Mouse (Mus musculus): ENCODE data around the gene Nipal1. TPM values are rescaled to one million over a fixed set of nuclear protein-coding genes. Genes with fewer than 3 reads are reported as not detected.

The Nipal1 gene
- polyA plus RNA-seq, 2 experiments: 2.4 to 16.5 TPM

DNA sequence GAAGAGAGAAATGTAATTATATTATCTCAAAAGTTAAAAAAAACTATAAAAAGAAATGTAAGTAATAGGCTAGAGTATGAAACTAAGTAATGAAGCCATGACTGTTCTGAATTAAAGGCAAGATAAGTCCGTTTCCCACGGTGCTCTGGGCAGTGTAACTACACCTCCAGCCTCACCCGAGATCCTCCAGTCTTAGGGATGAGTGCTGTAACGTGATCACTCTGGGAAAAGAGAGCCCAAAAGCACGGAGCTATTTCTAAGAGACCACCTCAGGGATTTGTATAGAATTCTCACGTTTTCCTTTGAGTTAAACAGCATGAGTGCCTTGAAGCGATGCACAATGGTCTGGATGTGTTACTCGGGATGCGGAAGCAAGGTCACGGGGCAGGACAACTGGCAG is 58.5 kb downstream of the Nipal1 start:
- ATAC-seq (ENCODE audit: low FRiP score, low read depth) (0 out of 2 replicates have a peak, but pooled peaks have one; percentile 31), DNase-seq (ENCODE audit: low spot score) (no peak)
- H3K27ac ChIP-seq (replicated peaks; ENCODE audit: low read depth, low read length): no peak overlapping the region
- H3K4me2 ChIP-seq (replicated peaks; ENCODE audit: low read depth, low read length, severe bottlenecking): no peak overlapping the region
- no peak overlapping the region for H3K4me3 ChIP-seq (replicated peaks; ENCODE audit: low read length)
- no peaks in the 10 kb centered on the region for H3K27me3 ChIP-seq (ENCODE audit: control insufficient read depth, insufficient read depth, low read length)
- no peaks in the 10 kb centered on the region for H3K36me3 ChIP-seq (ENCODE audit: control insufficient read depth, insufficient read depth, low read length)
- 52% methylated on average over 10 of the region's 10 CpGs for WGBS
- no peaks in the 10 kb centered on the region for H3K9me3 ChIP-seq (ENCODE audit: control insufficient read depth, low read length)
- peaks cover 11% of the 10 kb centered on the region; the same call in 1 of the 2 replicates for H3K4me1 ChIP-seq (ENCODE audit: control insufficient read depth, insufficient read depth, low read length)
- H3K9ac ChIP-seq (ENCODE audit: low read depth, low read length, severe bottlenecking): no peak overlapping the region
- TF ChIP-seq POLR2A (IDR thresholded peaks at IDR 0.05; ENCODE audit: borderline replicate concordance, extremely low read depth, insufficient read depth, insufficient read length): no peak

GRCm38 (mm10) chr5:72706722-72707121 is 59.1 kb downstream of the Nipal1 start:
- no peak overlapping the region for H3K4me3 ChIP-seq (replicated peaks; ENCODE audit: low read length)
- no peak for DNase-seq (ENCODE audit: low spot score)
- H3K4me1 ChIP-seq (ENCODE audit: control insufficient read depth, insufficient read depth, low read length): peaks cover 11% of the 10 kb centered on the region; the same call in 1 of the 2 replicates
- no peak for TF ChIP-seq POLR2A (IDR thresholded peaks at IDR 0.05; ENCODE audit: borderline replicate concordance, extremely low read depth, insufficient read depth, insufficient read length)
- H3K36me3 ChIP-seq (ENCODE audit: control insufficient read depth, insufficient read depth, low read length): no peaks in the 10 kb centered on the region
- 54% methylated on average over 10 of the region's 10 CpGs for WGBS
- H3K9ac ChIP-seq (ENCODE audit: low read depth, low read length, severe bottlenecking): no peak overlapping the region
- ATAC-seq (ENCODE audit: low FRiP score, low read depth): no peak
- no peak overlapping the region; the same call in 1 of the 2 replicates for H3K4me2 ChIP-seq (replicated peaks; ENCODE audit: low read depth, low read length, severe bottlenecking)
- no peaks in the 10 kb centered on the region for H3K27me3 ChIP-seq (ENCODE audit: control insufficient read depth, insufficient read depth, low read length)
- H3K9me3 ChIP-seq (ENCODE audit: control insufficient read depth, low read length): no peaks in the 10 kb centered on the region
- no peak overlapping the region for H3K27ac ChIP-seq (replicated peaks; ENCODE audit: low read depth, low read length)

DNA sequence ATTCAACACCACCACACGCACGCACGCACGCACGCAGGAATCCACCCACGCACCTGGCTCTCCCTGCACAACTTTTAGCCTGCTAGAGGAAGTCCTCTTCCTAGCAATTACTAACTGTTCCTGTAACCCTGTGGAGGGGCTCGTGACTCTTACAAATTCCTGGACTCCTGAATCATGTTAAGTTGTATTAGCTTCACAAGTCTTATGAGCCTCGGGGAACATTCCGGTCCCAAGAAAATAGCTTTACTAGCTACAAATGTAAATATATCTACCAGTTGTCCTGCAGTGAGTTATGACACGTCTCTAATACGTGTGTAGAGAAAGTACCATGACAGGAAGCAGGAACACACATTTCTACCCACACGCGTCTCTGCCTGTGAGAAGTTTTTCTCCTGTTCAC is 61.9 kb downstream of the Nipal1 start:
- ATAC-seq (ENCODE audit: low FRiP score, low read depth) (no peak), DNase-seq (ENCODE audit: low spot score) (no peak)
- H3K27me3 ChIP-seq (ENCODE audit: control insufficient read depth, insufficient read depth, low read length): no peaks in the 10 kb centered on the region
- no peak overlapping the region for H3K9ac ChIP-seq (ENCODE audit: low read depth, low read length, severe bottlenecking)
- H3K4me2 ChIP-seq (replicated peaks; ENCODE audit: low read depth, low read length, severe bottlenecking): no peak overlapping the region
- H3K27ac ChIP-seq (replicated peaks; ENCODE audit: low read depth, low read length): no peak overlapping the region
- 0 out of 2 replicates have a peak, but pooled peaks cover 7% of the 10 kb centered on the region for H3K4me1 ChIP-seq (ENCODE audit: control insufficient read depth, insufficient read depth, low read length)
- 66% methylated on average over 13 of the region's 13 CpGs for WGBS
- no peak overlapping the region for H3K4me3 ChIP-seq (replicated peaks; ENCODE audit: low read length)
- no peaks in the 10 kb centered on the region for H3K36me3 ChIP-seq (ENCODE audit: control insufficient read depth, insufficient read depth, low read length)
- no peaks in the 10 kb centered on the region for H3K9me3 ChIP-seq (ENCODE audit: control insufficient read depth, low read length)
- no peak for TF ChIP-seq POLR2A (IDR thresholded peaks at IDR 0.05; ENCODE audit: borderline replicate concordance, extremely low read depth, insufficient read depth, insufficient read length)

DNA sequence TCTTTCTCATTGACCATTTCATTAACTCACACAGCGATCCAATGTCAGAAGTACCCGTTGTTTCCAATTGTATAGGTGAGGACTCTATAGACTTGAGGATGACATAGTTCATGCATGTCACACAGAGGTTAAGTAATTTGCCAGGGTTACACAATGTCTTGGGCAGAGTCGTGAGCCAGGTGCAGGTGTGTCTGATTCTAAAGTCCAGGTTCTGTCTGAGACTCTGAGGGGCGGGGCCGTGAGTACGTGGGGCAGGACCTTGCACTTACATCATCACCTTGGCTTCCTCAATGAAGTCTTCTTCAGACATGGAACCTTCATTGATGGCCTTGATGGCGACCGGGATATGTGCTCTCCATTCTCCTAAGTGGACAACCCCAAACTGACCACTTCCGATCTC is 62.4 kb downstream of the Nipal1 start:
- DNase-seq (ENCODE audit: low spot score) (no peak), ATAC-seq (ENCODE audit: low FRiP score, low read depth) (no peak)
- no peak overlapping the region for H3K4me3 ChIP-seq (replicated peaks; ENCODE audit: low read length)
- H3K27ac ChIP-seq (replicated peaks; ENCODE audit: low read depth, low read length): no peak overlapping the region
- 0 out of 2 replicates have a peak, but pooled peaks cover 7% of the 10 kb centered on the region for H3K4me1 ChIP-seq (ENCODE audit: control insufficient read depth, insufficient read depth, low read length)
- H3K4me2 ChIP-seq (replicated peaks; ENCODE audit: low read depth, low read length, severe bottlenecking): no peak overlapping the region
- no peaks in the 10 kb centered on the region for H3K9me3 ChIP-seq (ENCODE audit: control insufficient read depth, low read length)
- H3K27me3 ChIP-seq (ENCODE audit: control insufficient read depth, insufficient read depth, low read length): no peaks in the 10 kb centered on the region
- WGBS: 94% methylated on average over 9 of the region's 9 CpGs
- H3K36me3 ChIP-seq (ENCODE audit: control insufficient read depth, insufficient read depth, low read length): no peaks in the 10 kb centered on the region
- no peak for TF ChIP-seq POLR2A (IDR thresholded peaks at IDR 0.05; ENCODE audit: borderline replicate concordance, extremely low read depth, insufficient read depth, insufficient read length)
- H3K9ac ChIP-seq (ENCODE audit: low read depth, low read length, severe bottlenecking): no peak overlapping the region

DNA sequence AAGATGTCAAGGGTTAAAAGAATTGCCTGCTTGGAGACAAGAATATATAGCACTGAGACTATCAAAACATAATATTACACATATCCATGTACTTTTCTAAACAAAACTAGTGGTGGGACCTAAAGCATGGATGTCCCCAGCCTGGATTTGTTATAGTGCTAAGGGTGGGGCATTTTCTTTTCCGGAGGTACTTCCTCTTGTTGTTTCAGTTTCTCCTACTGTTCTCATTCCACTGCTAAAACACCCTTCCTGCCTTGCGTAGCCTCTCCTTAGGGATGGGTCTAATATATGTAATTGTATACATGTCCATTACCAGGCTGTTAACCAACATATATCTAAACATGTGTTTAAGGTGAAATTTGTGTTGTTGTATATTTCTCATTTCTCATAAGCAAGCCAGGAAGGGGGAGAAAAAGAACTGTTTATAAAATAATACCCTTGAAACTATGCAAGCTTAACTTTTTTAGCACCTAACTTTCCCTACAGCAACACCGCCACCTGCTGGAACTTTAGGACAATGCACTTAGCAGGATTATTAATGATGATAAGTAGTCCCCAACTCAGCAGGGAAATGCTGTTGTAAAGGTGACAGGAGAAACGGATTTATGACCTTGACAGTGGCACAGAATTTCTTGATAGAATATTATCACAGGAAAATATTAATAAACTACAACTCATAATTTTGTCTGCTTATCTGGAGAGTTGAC is 63.1 kb downstream of the Nipal1 start:
- Histone ChIP-seq H3K4me1 (ENCODE audit: control insufficient read depth, insufficient read depth, low read length) (0 out of 2 replicates have a peak, but pooled peaks cover 7% of the 10 kb centered on the region), H3K4me2 (replicated peaks; ENCODE audit: low read depth, low read length, severe bottlenecking) (no peak overlapping the region), H3K36me3 (ENCODE audit: control insufficient read depth, insufficient read depth, low read length) (no peaks in the 10 kb centered on the region), H3K9me3 (ENCODE audit: control insufficient read depth, low read length) (no peaks in the 10 kb centered on the region), H3K27me3 (ENCODE audit: control insufficient read depth, insufficient read depth, low read length) (no peaks in the 10 kb centered on the region), H3K27ac (replicated peaks; ENCODE audit: low read depth, low read length) (no peak overlapping the region), H3K9ac (ENCODE audit: low read depth, low read length, severe bottlenecking) (no peak overlapping the region), H3K4me3 (replicated peaks; ENCODE audit: low read length) (no peak overlapping the region)
- no peak for TF ChIP-seq POLR2A (IDR thresholded peaks at IDR 0.05; ENCODE audit: borderline replicate concordance, extremely low read depth, insufficient read depth, insufficient read length)
- DNase-seq (ENCODE audit: low spot score): peak; percentile 71
- 27% methylated on average over 4 of the region's 4 CpGs for WGBS
- ATAC-seq (ENCODE audit: low FRiP score, low read depth): no peak
